Mouse (Mus musculus) forelimb bud, embryonic 11.5 days (tissue): ENCODE data around the gene Prdm16.

Experiments used
- DNase-seq: peaks from one replicate; pipeline ENCODE4 v3.0.0-alpha.2; 2012; ENCODE audit warnings: low read depth, low spot score

Prdm16 gene

DNA sequence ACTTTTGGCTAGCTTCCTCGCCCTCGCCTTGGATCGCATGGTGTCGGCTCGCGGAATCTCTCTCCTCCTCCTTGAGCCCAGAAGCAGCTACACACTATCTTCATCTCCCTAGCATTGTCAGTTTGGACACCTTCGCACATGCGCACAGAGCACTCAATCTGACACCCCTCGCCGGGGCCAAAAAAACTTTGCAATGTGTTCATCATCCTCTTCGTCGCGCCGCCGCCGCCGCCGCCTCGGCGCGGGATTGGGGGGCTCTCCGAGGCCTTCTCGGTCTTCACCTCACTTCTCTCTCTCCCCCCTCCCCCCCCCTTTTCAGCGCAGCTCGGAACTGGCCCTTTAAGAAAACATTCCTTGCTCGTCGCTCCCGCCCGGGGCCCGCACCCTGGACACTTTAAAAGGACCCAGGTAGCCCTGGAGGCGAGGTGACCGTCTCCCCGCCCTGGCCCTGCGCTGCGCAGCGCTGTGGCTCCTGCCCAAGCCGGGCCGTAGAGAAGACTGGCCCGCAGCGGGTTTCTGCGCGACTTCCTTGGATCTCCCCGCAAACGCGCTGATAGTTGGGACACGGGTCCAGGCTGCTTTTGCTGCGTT is at the start of gene Prdm16:
TSS of gene Prdm16 (minus strand) at position 153 of the 591 bp plus-strand sequence.
- DNase-seq = peak; percentile 86

GRCm38 (mm10) chr4:154683068-154683752 is 46.5 kb upstream of the Prdm16 start:
- no peak for DNase-seq

DNA sequence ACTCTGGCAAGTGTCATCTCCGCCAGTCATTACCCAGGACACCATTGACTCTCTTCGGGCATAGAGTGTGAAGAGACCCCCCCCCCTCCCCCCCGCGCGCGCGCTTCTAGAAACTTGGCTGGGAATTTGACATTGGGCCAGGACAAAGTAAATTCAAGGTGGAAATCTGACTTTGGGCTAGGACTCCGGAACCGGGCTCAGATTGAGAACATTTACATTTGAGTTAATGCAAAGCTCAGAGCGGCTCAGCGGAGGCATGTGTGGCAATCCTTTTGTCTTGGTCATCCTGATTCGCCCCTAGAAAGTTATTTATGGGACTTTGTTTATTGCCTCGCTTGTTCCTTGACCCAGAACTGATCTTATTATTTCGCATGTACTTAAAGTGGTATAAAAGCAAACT is 45.6 kb upstream of the Prdm16 start:
- no peak for DNase-seq

GRCm38 (mm10) chr4:154675441-154676000 is 38.8 kb upstream of the Prdm16 start:
- DNase-seq = no peak

- DNase-seq = peak; percentile 25
Measured at GRCm38 (mm10) chr4:154674966-154675365, 38.3 kb upstream of the Prdm16 start.

DNA sequence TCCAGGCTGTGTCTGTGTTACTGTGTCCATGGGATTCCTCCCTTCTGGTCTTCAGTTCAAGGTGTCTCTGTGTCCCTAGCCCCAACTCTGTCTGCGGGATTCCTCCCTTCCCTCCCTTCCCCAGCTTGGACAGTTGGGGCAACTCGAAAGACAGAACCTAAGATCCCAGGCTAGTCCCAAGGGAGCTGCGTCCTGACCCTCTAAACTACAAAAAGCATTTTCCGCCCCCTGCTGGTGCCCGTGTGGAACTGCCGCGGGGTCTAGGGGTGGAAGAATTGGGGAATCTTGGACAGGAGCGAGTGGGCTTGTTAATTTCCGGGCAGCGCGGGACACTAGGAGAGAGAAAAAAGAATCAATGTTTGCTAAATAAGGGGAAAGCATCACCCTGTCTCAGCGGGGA is 37.9 kb upstream of the Prdm16 start:
- DNase-seq = peak; percentile 74

- no peak for DNase-seq
Measured at GRCm38 (mm10) chr4:154673986-154674385, 37.3 kb upstream of the Prdm16 start.

DNA sequence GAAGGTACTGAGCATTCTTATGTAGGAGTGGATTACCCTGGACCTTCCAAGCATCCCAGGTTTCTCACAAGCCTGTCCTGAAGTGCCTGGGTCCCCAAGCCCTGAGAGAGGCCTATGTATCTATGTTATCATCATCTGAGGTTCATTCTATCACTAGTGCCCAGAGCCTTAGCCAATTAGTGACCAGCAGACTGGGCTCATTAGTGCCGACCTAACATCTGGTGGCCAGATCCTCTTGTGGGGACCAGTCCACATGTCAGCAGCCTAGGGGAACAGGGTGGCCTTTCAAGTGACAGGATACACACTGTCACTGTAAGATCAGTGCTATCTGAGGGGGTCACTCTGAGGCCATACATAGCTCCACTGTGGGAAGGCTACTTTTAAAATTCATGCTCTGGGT is 35.4 kb upstream of the Prdm16 start:
- DNase-seq = peak; percentile 64

DNA sequence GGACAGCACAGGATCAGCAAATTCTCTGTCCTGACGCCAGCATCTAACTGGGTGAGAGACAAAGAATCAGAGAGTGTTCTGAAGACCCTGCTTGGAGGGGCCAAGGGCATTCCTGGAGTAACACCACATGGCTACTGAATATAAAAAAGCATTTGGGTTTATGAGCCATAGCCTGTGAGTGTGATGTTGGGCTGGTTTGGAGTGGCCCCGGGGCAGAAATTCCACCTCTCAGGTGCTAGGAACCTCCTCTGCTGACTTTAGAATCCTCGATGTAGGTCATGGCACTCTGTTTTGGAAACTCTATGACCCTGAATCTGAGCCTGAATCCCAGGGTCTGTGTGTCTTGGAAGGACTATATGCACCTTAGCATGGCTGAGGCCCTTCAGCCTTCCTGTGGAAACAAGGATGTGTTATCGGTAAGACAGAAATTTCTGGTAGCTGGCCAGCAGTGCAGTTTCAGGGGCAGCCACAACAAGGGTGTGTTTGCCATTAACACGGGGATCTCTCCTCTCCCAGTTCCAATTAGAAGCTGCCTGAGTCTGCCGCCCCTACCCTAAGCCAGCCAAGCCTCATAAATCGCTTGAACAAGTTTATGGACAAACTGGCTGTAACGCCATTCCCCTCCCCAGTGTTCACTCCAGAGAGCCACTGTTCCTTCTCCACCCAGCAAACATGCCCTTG is 34.7 kb upstream of the Prdm16 start:
- DNase-seq = peak; percentile 72

DNA sequence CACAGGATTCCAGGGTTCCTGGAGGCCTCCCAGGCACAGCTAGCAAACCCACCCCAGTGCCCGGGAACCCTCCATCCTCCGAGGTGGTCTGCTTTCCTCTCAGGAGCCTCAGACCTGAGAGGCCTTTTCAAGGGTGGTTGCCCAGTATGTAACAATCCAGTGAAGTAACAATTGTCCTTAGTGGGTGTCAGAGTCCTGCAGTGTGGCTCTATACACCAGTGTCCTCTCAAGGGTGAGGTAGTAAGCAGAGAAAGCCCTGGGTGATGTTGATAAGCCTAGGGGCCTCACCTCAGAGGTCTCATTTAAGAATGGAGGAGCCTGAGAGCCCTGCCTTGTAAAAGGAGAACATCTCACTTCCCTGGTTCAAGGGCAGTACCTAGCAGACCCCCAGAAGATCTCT is 31.1 kb upstream of the Prdm16 start, which contains the start of gene Actrt2:
TSS of gene Actrt2 (minus strand) at position 101 of the 400 bp plus-strand sequence.
- no peak for DNase-seq

GRCm38 (mm10) chr4:154662681-154663215 is 26.1 kb upstream of the Prdm16 start:
- no peak for DNase-seq

DNA sequence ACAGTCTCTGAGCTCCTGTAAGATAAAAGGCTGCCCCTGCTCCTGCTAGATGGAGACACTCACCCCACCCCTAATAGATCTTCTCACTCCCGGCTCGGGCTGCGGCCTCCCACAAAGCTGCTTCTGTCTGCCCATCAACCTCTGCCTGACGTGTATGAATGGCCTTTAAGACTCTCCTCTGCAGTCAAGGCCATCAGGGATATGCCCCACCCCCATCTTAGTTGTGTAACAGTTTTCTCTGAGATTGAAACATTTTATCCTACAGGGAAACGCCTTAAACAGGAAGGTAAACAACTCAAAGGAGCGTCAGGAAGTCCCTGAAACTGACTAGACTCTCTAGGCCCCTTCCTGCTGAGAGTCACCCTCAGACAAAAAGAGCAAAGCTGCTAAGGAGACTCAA is 24.6 kb upstream of the Prdm16 start:
- no peak for DNase-seq

GRCm38 (mm10) chr4:154660025-154660424 is 23.4 kb upstream of the Prdm16 start:
- DNase-seq = no peak

GRCm38 (mm10) chr4:154655134-154655910 is 18.6 kb upstream of the Prdm16 start:
- no peak for DNase-seq

- no peak for DNase-seq
Measured at GRCm38 (mm10) chr4:154652494-154652893, 15.8 kb upstream of the Prdm16 start.

DNA sequence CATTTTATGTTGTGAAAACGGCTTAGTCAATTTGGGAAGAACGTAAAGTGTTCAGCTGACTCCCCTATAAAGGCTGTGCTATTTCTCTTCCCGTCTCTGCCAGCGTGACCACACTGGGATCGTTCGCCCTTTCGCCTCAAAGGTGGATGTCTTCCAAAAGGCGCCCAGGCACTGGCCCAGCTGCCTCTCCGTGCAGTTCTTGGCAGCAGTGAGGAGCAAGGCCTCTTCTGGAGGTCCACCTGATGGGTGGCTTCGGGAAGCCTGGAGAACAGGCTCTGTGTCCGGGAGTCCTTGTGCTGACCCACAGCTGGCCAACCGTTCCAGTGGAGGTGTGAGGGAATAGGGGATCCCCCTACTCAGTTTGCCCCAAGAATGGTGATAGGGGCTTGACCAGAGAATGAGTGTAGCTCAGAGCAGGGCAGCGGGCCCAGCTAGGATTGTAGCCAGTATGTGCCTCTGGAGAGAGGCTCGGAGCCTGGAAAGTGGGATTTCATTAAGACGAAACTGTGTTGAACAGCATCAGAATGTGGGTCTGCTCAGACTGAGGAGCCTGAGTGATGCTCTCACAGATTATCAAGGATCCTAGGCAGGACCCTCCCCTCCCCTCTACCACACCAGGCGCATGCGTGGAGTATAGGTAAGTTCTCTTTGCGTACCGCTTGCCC is 12.5 kb upstream of the Prdm16 start:
- no peak for DNase-seq

GRCm38 (mm10) chr4:154642496-154642895 is 5.8 kb upstream of the Prdm16 start:
- no peak for DNase-seq

DNA sequence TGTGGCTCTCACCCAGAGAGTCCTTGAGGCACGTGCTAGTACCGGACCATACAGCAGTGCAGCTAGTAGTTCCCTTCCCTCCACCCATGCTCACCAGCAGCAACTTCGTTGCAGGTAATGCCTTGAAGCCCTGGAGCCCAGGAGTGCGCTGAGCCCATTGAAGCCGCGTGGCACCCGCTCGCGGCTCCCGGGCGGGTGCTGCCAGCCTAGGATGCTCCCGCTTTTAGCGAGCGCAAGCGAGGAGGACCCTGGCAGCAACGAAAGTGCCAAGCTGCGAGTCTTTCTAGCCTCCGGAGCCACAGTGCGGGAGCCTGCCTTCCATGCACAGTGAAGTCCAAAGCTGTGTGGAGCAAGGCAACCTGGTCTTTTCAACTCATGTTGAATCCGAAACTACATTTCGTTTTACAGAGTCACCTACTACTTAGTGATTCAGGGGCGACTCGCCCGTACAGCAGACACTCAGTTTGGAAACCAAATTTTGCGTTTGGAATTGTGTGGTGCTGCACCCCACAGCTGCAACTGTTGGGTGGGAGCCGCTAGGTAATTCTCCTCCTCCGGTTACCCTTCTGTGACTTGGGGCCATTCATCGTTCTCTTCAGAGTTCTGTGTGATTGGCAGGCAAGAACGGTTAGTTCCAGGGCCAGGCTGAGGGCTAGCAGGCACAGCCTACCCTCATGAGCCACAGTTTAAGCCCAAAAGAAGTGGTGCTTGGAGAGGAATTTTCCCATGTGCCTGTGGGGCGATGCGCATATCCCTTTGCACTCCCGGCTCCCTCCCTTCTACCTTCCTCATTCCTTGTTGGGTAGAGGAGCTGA is 4.8 kb upstream of the Prdm16 start:
- no peak for DNase-seq

DNA sequence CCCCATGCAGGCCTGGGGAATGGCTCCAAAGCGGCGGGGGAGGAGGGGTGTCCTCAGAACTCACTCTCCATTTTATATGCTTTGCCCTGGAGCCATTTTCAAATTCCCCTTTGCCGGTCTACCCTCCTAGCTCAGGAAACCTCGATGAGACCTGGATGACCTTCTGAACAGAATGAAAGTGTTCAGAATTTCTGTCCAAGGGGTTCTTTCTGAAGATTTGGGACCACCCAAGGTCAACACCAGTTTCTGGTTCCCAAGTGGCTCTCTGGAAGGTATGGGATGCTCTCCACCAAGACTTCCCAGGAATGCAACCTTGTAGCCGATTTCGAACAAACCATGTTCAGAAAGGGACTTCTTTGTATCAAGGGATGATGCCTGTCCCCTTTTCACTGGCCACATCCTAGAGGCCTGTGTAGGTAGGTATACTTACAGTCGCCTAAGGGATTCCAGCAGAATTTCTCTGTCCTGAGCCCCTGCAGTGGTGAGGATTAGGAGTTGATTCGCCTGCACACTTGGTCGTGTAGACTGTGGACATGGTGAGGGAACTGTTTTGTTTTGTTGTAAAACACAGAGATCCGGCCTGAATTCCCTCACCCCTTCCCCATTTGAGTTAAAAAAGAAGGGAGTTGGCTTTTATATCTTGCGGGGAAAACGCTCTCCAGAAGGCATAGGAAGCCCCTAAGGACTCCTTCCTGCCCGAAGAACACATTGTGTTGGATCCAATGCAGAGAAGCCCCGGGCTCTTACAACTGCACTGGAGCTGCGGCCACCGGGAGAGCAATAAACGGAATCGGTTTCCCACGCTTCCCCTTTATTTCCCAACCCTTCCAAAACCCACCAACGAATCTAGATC is 4.0 kb upstream of the Prdm16 start:
- DNase-seq = no peak
